Mouse (Mus musculus) frontal cortex, postnatal 10 days (tissue): ENCODE results near the gene St3gal3.

Experiments used
- DNase-seq, 2 experiments: peaks; one replicate each; pipeline ENCODE4 v3.0.0; 2022; ENCODE audit warnings: low spot score in 2 of 2, mixed read lengths in 1 of 2

The St3gal3 gene

GRCm38 (mm10) chr4:118134485-118135365 is at the start of gene St3gal3:
Gene St3gal3, minus strand, starts transcription at chr4:118134914.
- peak; percentile 96 to 98 for DNase-seq

DNA sequence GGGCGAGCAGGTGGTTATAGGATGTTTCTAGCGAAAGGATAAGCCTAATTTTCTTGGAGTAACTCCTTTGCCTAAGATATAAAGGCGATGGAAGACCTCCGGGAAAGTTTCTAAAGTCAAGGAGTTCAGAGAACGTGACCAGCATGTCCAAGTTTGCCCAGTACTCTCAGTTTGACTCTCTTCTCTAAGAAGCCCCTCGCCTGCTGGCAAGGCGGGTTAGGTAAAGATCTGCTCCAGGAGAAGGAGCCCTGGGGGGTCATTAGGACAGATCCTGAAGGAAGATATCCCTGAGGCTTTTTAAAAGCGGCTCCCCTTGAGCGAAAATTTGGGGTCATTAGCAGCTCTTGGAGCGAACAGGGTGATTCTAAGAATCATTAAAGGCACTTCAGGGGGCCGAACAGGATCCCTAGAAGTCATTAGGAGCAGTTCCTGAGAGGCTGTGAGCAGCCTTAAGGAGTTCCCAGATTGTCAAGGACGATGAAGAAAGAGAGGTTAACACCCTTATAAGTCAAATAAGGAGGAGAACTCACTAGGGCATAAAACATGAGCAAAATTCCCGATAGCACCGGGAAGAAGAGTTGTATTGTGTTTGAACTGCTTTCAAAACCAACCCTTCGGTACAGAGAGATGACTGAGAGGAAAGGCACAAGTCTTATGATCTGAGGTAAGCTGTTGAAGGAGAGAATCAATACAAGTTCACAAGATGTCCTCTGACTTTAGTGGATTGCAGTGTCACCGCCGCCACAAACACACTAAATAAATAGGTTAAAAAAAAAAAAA is 45.8 kb upstream of the St3gal3 start:
- DNase-seq = peak in 1 of 2 experiments; percentile 16

DNA sequence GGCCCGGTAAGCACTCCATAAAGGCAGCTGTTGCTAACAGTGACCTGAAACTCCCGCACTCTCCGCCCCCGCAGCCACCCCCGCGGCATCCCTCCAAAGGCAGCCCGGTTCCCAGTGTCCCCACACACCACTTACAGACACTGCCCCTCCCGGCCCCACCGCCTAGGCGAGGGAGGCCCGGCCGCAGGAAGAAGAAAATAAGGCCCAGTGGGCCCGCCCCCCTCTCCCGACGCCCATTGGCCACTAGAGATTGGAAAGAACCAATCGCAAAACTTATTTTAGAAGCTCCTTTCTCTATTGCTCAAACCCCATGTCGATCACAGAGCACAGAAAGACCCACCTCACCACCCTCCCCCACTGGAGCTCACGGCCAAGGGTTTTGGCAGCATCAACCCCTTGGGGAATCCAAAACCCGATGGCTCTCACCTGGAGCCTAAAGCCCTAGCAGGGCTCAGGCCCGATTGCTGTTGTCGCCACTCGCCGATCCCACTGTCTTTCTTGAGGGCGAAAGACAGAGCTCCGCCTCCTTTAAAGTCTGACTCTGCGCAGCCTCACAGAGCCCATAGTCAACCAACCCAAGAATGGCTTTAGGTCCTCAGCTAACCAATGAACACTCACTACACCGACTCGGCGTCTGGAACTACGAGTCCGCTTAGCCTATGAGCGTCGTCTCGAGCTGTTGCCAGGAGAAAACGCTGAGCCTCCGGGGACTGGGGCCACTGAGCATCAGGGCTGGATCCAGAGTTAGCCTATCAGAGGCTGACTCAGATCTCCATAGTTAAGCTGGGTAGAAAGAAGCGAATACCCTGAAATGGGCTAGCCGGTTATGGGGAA is 45.0 kb upstream of the St3gal3 start, which contains the start of gene Kdm4a:
TSS of gene Kdm4a (minus strand) at position 577 of the 834 bp plus-strand sequence.
- DNase-seq = peak; percentile 91 to 94

- no peak for DNase-seq
Observed at GRCm38 (mm10) chr4:118178952-118179466, 44.3 kb upstream of the St3gal3 start.

- DNase-seq = no peak
Observed at GRCm38 (mm10) chr4:118172461-118172860, 37.7 kb upstream of the St3gal3 start.

DNA sequence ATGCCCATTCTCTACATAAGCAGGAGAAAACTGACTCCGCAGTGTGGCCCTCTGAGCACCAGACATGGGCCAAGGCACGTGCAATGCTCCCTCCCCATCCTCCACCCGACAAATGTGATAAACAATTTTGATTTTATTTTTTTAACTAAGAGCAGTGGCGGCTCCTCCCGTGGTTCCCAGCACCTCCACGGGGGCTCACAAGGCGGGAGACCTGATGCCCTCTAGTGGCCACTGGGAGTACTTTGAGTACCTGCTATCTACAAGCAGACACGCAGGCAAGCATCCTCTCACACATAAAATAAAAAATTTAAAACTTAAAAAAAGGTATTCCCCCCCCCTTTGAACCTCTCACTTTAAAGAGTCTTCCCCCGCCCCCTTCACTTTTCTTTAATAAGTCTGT is 36.3 kb upstream of the St3gal3 start:
- DNase-seq = no peak

DNA sequence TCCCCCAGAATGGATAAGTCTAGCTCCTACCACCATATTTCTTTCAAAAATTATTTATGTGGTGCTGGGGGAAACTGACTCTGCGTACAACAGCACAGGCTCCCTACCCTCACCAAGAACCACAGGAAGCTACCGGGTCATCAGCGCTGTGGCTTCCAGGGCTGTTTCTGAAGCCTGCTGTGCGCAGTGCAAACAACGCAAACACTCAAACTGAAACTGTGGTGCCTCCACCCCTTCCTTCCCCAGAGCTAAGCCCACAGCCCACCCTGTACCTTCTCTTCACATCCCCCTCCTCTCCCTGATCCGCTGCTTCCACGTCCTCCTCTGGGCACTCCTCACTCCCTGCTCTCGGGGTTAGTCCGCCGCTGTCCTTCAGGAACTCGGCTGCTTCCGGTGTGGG is 27.4 kb upstream of the St3gal3 start:
- DNase-seq = no peak

GRCm38 (mm10) chr4:118157666-118158065 is 23.0 kb upstream of the St3gal3 start:
- DNase-seq = no peak

DNA sequence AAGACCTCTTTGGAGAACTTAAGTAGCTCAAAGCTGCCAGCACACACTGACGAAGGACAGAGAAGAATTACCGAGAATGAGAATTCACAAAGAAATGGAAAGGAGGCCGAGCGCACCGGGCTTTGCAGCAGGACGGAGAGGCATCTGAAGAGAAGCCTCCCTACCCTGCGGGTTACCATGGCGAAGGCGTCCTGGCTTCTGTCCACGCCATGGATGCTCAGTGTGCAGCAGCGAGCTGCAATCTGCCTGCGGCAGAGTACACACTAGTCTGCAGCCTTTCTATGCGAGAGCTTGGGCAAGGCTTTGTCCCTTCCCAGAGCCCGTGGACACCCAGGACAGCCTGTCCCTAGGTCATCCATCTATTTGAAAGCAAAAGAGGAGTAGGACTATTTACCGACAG is 21.8 kb upstream of the St3gal3 start:
- no peak for DNase-seq

- DNase-seq = no peak
Observed at GRCm38 (mm10) chr4:118154889-118155288, 20.2 kb upstream of the St3gal3 start.

GRCm38 (mm10) chr4:118152020-118152785 is 17.5 kb upstream of the St3gal3 start:
- no peak for DNase-seq

- DNase-seq = no peak
Observed at GRCm38 (mm10) chr4:118150804-118151203, 16.1 kb upstream of the St3gal3 start.

DNA sequence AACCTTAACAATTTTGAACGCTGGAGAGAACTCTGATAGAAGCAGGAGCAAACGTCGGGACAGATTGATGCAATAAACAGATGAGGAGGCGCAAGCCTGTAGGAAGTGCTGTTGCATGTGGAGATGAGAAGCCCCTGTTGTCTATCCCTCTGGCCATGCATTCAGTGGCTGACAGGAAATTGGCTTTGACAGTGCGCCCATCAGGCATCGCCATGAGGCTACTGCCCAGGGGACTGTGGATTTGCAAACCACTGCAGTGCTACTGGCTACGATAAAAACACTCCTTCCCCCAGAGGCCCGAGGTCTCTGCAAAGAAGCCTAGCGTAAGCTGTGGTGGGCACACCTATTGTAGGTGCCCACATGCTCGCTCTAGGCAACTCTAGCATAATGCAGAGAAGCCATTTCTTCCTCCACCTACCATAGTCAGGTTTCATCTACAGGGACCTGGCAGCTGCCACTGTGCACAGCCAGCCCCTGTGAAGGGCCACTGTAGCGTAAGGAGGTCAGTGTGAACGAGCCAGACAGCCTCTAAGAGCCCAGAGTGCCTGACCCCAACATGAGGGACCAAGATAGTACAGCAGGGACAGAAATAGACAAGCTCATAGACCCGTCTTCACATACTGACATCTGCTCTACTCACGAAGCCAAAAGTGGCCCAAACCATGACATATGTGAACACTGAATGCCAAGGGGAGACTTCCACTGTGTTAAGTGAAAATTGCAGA is 15.4 kb upstream of the St3gal3 start:
- DNase-seq = no peak

DNA sequence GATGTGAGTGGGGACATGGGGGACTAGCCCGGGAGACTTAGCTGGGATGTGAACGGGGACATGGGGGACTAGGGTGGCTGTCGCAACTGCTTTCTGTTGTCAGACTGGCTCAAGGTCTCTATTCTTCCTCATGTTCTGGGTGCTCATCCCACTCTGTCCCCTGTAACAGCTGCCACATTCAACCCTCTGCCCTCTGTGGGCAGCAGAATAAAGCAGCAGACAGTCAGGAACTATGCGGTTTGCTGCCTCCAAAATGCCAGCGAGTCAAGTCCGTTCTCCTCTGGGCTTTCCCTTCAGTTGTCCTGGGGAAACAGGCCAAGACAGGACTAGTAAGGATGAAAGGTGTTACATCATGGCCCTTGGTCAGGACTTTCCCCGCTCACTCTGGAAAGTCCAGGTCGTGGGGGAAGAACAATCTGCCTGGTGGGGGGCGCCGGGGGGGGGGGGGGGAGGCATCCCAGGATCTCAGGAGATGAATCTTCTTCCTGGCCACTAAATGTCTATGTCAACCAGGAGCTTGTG is 14.4 kb upstream of the St3gal3 start:
- DNase-seq = no peak

DNA sequence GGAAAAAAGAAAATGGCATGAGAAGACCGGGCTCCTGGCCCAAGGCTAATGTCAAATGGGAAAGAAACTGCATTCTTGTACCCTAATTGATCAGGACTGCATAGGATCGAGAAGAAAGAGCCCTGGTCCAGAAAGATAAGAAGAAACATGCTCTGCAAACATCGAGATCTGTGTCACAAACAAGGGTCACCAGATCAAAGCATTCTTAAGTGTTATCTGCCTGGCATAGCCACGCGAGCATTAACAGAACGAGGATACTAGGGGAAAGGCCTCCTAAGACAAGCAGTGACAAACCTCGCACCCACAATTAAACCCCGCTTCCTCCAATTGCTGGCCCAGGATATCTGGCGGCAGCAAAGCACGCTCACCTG is 13.6 kb upstream of the St3gal3 start:
- no peak for DNase-seq

DNA sequence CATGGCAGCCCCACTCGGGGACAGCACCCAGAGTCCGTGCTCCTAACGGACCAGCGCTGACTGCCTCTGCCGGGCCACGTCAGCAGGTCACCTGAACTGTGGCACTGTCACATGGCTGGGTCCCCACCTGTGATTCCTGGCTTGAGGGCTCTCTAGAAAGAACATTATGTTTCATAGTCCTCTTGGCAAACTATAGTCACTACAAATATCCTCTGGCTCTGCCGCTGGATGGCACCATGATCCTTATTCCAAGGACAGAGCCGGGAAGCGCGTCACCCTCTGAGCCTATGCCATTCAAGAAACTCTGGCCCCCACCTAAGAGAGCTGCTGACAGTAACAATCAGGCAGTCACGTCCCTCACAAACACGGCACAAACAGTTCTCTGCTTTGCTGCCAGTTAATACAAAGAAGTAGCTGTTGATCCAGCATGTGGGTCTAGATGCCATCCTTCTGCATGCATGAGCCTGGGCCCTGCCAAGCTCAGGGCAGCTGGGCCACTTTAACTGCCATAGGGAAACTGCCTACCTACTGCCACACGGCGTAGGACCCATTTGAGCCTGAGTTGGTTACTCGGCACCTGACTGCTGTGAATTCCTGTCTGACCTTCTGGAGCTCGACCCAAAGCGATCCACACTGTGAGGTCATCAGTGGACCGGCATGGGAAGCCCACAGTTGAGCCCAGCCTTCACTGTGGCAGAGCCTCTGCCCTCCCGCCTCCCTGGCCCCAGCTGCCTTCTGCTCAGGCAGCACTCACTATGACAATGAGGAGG is 13.0 kb upstream of the St3gal3 start:
- no peak for DNase-seq

- DNase-seq = no peak
Observed at GRCm38 (mm10) chr4:118147090-118147489, 12.4 kb upstream of the St3gal3 start.

- no peak for DNase-seq
Observed at GRCm38 (mm10) chr4:118144324-118144723, 9.6 kb upstream of the St3gal3 start.

- DNase-seq = no peak
Observed at GRCm38 (mm10) chr4:118143679-118144078, 9.0 kb upstream of the St3gal3 start.
